Mouse (Mus musculus) forebrain, embryonic 16.5 days (tissue): ENCODE data around the gene Sdc1. TPM values are rescaled to one million over a fixed set of nuclear protein-coding genes. Genes with fewer than 3 reads are reported as not detected.
A peak's percentile ranks its signal among the peaks of the same experiment; 100 is the strongest.

Source experiments
- ATAC-seq: fragments of 200-750 bp; cut with Nextera tagmentation; 2 replicates; pipeline ENCODE4 v1.8.0; 2017; ENCODE audit warnings: mild to moderate bottlenecking, moderate library complexity
- H3K27ac ChIP-seq: fragments of 300-500 bp; sonication (generic); 2 replicates; pipeline ENCODE4 v1.5.1; 2014; ENCODE audit warnings: low read length, control low read depth
- H3K27me3 ChIP-seq: fragments of 300-500 bp; sonication (generic); replicated peaks from 2 replicates; pipeline ENCODE4 v1.6.1; 2014; ENCODE audit warnings: low read length; ENCODE audit not compliant: control insufficient read depth, insufficient read depth
- H3K36me3 ChIP-seq: fragments of 300-500 bp; sonication (generic); 2 replicates; pipeline ENCODE4 v1.6.1; 2014; ENCODE audit not compliant: control insufficient read depth, insufficient read depth
- H3K4me1 ChIP-seq: fragments of 300-500 bp; sonication (generic); replicated peaks from 2 replicates; pipeline ENCODE4 v1.6.1; 2014; ENCODE audit warnings: low read length; ENCODE audit not compliant: control insufficient read depth, insufficient read depth
- H3K4me2 ChIP-seq: fragments of 300-500 bp; sonication (generic); 2 replicates; pipeline ENCODE4 v1.6.1; 2014; ENCODE audit warnings: mild to moderate bottlenecking, low read length, control low read depth
- H3K4me3 ChIP-seq: fragments of 300-500 bp; sonication (generic); replicated peaks from 2 replicates; pipeline ENCODE4 v1.5.1; 2014; ENCODE audit warnings: mild to moderate bottlenecking, low read length, control low read depth
- H3K9ac ChIP-seq: fragments of 300-500 bp; sonication (generic); replicated peaks from 2 replicates; pipeline ENCODE4 v1.6.1; 2014; ENCODE audit warnings: low read depth, low read length, control low read depth
- H3K9me3 ChIP-seq: fragments of 300-500 bp; sonication (generic); 2 replicates; pipeline ENCODE4 v1.6.1; 2016; ENCODE audit warnings: low read length; ENCODE audit not compliant: control insufficient read depth
- WGBS: fragments of 180-500 bp; shearing (Covaris S2); extraction: QIAGEN DNeasy Blood & Tissue Kit; methylation state at CpG from one replicate; pipeline ENCODE4 v1.1.7; 2014; 5-methylcytosine and 5-hydroxymethylcytosine counted together
- polyA plus RNA-seq: library from polyadenylated mRNA; unstranded; fragments of >200 nt; fragmentation: Nextera tagmentation; extraction: Ambion mirVana; gene quantifications from 2 replicates; pipeline ENCODE4 v1.2.1, GENCODE M21; 2015

The Sdc1 gene
- polyA plus RNA-seq, 1 experiment from 2014 or later: 25.0 TPM

- no peak overlapping the region for H3K4me3 ChIP-seq
- ATAC-seq: no peak
- peaks cover 16% of the 10 kb centered on the region for H3K36me3 ChIP-seq
- H3K27ac ChIP-seq: no peak overlapping the region
- 91% methylated on average over 12 of the region's 12 CpGs for WGBS
- no peak overlapping the region for H3K9ac ChIP-seq
- H3K9me3 ChIP-seq: no peaks in the 10 kb centered on the region; the same call in 1 of the 2 replicates
- no peak overlapping the region for H3K4me2 ChIP-seq
- H3K4me1 ChIP-seq: no peaks in the 10 kb centered on the region
- H3K27me3 ChIP-seq: no peaks in the 10 kb centered on the region
Observed at GRCm38 (mm10) chr12:8790615-8791014, 19.5 kb downstream of the Sdc1 start.

GRCm38 (mm10) chr12:8793410-8794051, 22.4 kb downstream of the Sdc1 start:
- no peak overlapping the region for H3K4me3 ChIP-seq
- H3K9ac ChIP-seq: no peak overlapping the region
- H3K9me3 ChIP-seq: no peaks in the 10 kb centered on the region; the same call in 1 of the 2 replicates
- H3K4me1 ChIP-seq: no peaks in the 10 kb centered on the region
- 0 out of 2 replicates have a peak, but pooled peaks have one; percentile 26 for ATAC-seq
- H3K27me3 ChIP-seq: no peaks in the 10 kb centered on the region
- no peak overlapping the region for H3K4me2 ChIP-seq
- H3K36me3 ChIP-seq: peaks cover 16% of the 10 kb centered on the region
- WGBS: 90% methylated on average over 2 of the region's 2 CpGs
- no peak overlapping the region for H3K27ac ChIP-seq

- WGBS: 94% methylated on average over 7 of the region's 7 CpGs
- peaks cover 7% of the 10 kb centered on the region; the same call in 1 of the 2 replicates for H3K36me3 ChIP-seq
- no peak for ATAC-seq
Observed at GRCm38 (mm10) chr12:8797936-8798335, 26.8 kb downstream of the Sdc1 start.

GRCm38 (mm10) chr12:8798486-8799020, 27.4 kb downstream of the Sdc1 start:
- Histone ChIP-seq H3K4me3 (no peak overlapping the region), H3K27me3 (no peaks in the 10 kb centered on the region), H3K36me3 (peaks cover 5% of the 10 kb centered on the region; the same call in 1 of the 2 replicates), H3K27ac (no peak overlapping the region), H3K4me2 (no peak overlapping the region), H3K4me1 (no peaks in the 10 kb centered on the region), H3K9me3 (no peaks in the 10 kb centered on the region; the same call in 1 of the 2 replicates), H3K9ac (no peak overlapping the region)
- WGBS: 55% methylated on average over 9 of the region's 9 CpGs
- ATAC-seq: no peak

More at GRCm38 (mm10) chr12:8797936-8798335, 26.8 kb downstream of the Sdc1 start:
- Histone ChIP-seq H3K9me3 (no peaks in the 10 kb centered on the region; the same call in 1 of the 2 replicates), H3K4me1 (no peaks in the 10 kb centered on the region), H3K27ac (no peak overlapping the region), H3K27me3 (no peaks in the 10 kb centered on the region), H3K4me2 (no peak overlapping the region), H3K4me3 (no peak overlapping the region), H3K9ac (no peak overlapping the region)

GRCm38 (mm10) chr12:8803421-8804076, 32.4 kb downstream of the Sdc1 start:
- no peaks in the 10 kb centered on the region for H3K27me3 ChIP-seq
- H3K4me3 ChIP-seq: no peak overlapping the region
- 60% methylated on average over 10 of the region's 10 CpGs for WGBS
- H3K27ac ChIP-seq: no peak overlapping the region
- no peak for ATAC-seq
- no peaks in the 10 kb centered on the region for H3K9me3 ChIP-seq
- no peak overlapping the region for H3K9ac ChIP-seq
- no peaks in the 10 kb centered on the region for H3K36me3 ChIP-seq
- no peaks in the 10 kb centered on the region for H3K4me1 ChIP-seq
- no peak overlapping the region for H3K4me2 ChIP-seq

GRCm38 (mm10) chr12:8804077-8804456, 32.9 kb downstream of the Sdc1 start:
- no peak overlapping the region for H3K4me2 ChIP-seq
- 94% methylated on average over 3 of the region's 3 CpGs for WGBS
- ATAC-seq: no peak
- no peaks in the 10 kb centered on the region for H3K36me3 ChIP-seq
- H3K9ac ChIP-seq: no peak overlapping the region
- H3K4me1 ChIP-seq: no peaks in the 10 kb centered on the region
- no peak overlapping the region for H3K4me3 ChIP-seq
- no peak overlapping the region for H3K27ac ChIP-seq
- no peaks in the 10 kb centered on the region for H3K9me3 ChIP-seq
- H3K27me3 ChIP-seq: no peaks in the 10 kb centered on the region

- no peaks in the 10 kb centered on the region for H3K9me3 ChIP-seq
- no peak for ATAC-seq
- no peaks in the 10 kb centered on the region for H3K36me3 ChIP-seq
- H3K4me2 ChIP-seq: no peak overlapping the region
- no peaks in the 10 kb centered on the region for H3K27me3 ChIP-seq
- no peaks in the 10 kb centered on the region for H3K4me1 ChIP-seq
- H3K27ac ChIP-seq: no peak overlapping the region
- no peak overlapping the region for H3K9ac ChIP-seq
- H3K4me3 ChIP-seq: no peak overlapping the region
- 80% methylated on average over 7 of the region's 7 CpGs for WGBS
Observed at GRCm38 (mm10) chr12:8804934-8805722, 34.0 kb downstream of the Sdc1 start.

DNA sequence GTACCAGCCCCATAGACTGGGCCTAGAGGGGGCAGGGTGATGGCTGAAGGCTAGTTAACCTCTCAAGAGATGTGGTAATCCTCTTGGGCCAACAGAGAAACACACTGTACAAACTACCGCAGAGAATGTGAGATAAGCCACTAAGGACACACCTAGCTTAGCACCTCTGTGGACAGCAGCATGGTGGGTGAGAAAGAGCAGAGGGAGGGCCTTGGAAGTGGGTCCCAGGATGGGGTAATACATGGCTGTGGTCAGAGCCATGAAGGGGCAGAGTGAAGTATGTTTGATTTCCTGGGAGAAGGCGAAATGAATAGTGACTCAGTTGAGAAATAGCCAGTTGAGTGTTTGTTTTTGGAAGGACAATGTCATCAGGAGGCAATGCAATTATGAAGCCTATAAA, 38.0 kb downstream of the Sdc1 start:
- Histone ChIP-seq H3K4me3 (no peak overlapping the region), H3K27me3 (no peaks in the 10 kb centered on the region), H3K4me1 (no peaks in the 10 kb centered on the region), H3K36me3 (no peaks in the 10 kb centered on the region), H3K27ac (no peak overlapping the region), H3K9me3 (no peaks in the 10 kb centered on the region), H3K4me2 (no peak overlapping the region), H3K9ac (no peak overlapping the region)
- 83% methylated on average over 2 of the region's 2 CpGs for WGBS
- no peak for ATAC-seq

GRCm38 (mm10) chr12:8809626-8810025, 38.5 kb downstream of the Sdc1 start:
- H3K4me2 ChIP-seq: no peak overlapping the region
- no peaks in the 10 kb centered on the region for H3K4me1 ChIP-seq
- H3K4me3 ChIP-seq: no peak overlapping the region
- no peak overlapping the region for H3K9ac ChIP-seq
- 89% methylated on average over 6 of the region's 6 CpGs for WGBS
- no peaks in the 10 kb centered on the region for H3K36me3 ChIP-seq
- H3K27me3 ChIP-seq: no peaks in the 10 kb centered on the region
- no peak overlapping the region for H3K27ac ChIP-seq
- no peaks in the 10 kb centered on the region for H3K9me3 ChIP-seq
- no peak for ATAC-seq
